Mouse (Mus musculus): ENCODE measurements around the gene H2-M10.1. TPM values are rescaled to one million over a fixed set of nuclear protein-coding genes. Genes with fewer than 3 reads are reported as not detected.

Gene H2-M10.1
- polyA plus RNA-seq, 1 experiment from 2014 or later = not detected

GRCm38 (mm10) chr17:36281521-36282245, 44.3 kb downstream of the H2-M10.1 start:
- Histone ChIP-seq H3K4me1 (no peaks in the 10 kb centered on the region), H3K4me2 (no peak overlapping the region)

DNA sequence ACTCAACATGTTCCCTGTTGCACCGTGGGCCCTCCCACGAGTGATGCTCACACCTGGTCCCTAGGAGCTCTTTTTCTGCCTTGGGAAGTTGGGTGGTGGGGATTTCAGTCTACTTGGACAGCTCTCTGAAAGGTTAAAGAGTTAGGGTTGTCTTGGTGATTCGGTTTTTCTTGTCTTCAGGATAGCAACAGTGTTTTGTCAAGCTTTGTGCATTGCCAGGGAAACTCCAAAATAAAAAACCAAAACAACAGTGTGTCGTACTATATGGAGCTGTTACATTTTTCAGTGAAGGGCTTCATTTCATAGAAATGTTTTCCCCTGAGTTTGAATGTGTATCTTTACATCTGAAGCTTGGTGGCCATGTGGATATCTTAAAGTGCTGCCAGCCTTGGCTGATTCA, 51.2 kb downstream of the H2-M10.1 start:
- H3K4me1 ChIP-seq = peaks cover 36% of the 10 kb centered on the region
- no peak overlapping the region for H3K27ac ChIP-seq
- WGBS = 89% methylated on average over 4 of the region's 4 CpGs
- H3K4me2 ChIP-seq = no peak overlapping the region
- H3K27me3 ChIP-seq = no peaks in the 10 kb centered on the region
- no peak overlapping the region for H3K4me3 ChIP-seq
- H3K9ac ChIP-seq = no peak overlapping the region
- no peak for ATAC-seq (ENCODE audit: insufficient number of reproducible peaks, insufficient read depth, low FRiP score, low TSS enrichment, low read depth)
- H3K9me3 ChIP-seq = no peaks in the 10 kb centered on the region
- peaks cover 35% of the 10 kb centered on the region for H3K36me3 ChIP-seq

More at GRCm38 (mm10) chr17:36281521-36282245, 44.3 kb downstream of the H2-M10.1 start:
- ATAC-seq (ENCODE audit: insufficient number of reproducible peaks, insufficient read depth, low FRiP score, low TSS enrichment, low read depth) = no peak
- Histone ChIP-seq H3K27me3 (no peaks in the 10 kb centered on the region), H3K36me3 (peaks cover 42% of the 10 kb centered on the region), H3K9me3 (peaks cover 8% of the 10 kb centered on the region; the same call in 1 of the 2 replicates), H3K27ac (no peak overlapping the region), H3K4me3 (no peak overlapping the region), H3K9ac (no peak overlapping the region)
- 89% methylated on average over 4 of the region's 4 CpGs for WGBS

DNA sequence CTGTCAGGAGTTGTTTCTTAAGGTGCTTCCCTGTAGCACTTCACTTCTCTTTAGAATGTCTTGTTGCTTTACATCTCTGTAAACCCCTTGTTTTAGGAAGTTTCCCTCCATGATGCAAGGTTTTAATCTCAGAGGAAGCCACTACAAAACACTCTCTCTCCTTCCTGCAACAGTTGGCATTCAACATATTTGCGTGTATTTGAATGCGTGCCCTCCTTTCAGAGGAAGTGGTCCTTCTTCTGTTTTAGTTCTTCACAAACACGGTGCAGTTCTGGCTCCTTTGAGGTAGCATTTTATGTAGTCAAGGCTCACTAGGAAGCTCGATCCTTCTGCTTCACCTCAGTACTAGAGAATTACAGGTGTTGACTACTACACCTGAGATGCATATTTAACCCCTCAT, 52.2 kb downstream of the H2-M10.1 start:
- peak overlapping the region; percentile 38; the same call in 1 of the 2 replicates for H3K9ac ChIP-seq
- H3K27me3 ChIP-seq = no peaks in the 10 kb centered on the region
- peak overlapping the region; percentile 91; the same call in 1 of the 2 replicates for H3K4me2 ChIP-seq
- 92% methylated on average over 4 of the region's 4 CpGs for WGBS
- peaks cover 32% of the 10 kb centered on the region for H3K36me3 ChIP-seq
- peaks cover 36% of the 10 kb centered on the region for H3K4me1 ChIP-seq
- no peak for ATAC-seq (ENCODE audit: insufficient number of reproducible peaks, insufficient read depth, low FRiP score, low TSS enrichment, low read depth)
- no peaks in the 10 kb centered on the region for H3K9me3 ChIP-seq
- H3K27ac ChIP-seq = no peak overlapping the region
- H3K4me3 ChIP-seq = no peak overlapping the region

Other genes starting within 250 kb of the H2-M10.1 start
- not detected in 2 replicates for gene Gm19684, start 204.5 kb downstream of the H2-M10.1 start, polyA plus RNA-seq (2015; fragmentation: Nextera tagmentation; extraction: Ambion mirVana)
- gene Gm7030, start 196.7 kb downstream of the H2-M10.1 start, polyA plus RNA-seq (2015; fragmentation: Nextera tagmentation; extraction: Ambion mirVana) = not detected in 2 replicates
- gene Gm8909, start 157.6 kb downstream of the H2-M10.1 start, polyA plus RNA-seq (2015; fragmentation: Nextera tagmentation; extraction: Ambion mirVana) = 0.26 TPM in 1 of 2 replicates, not detected in the other
- gene H2-T3, start 135.9 kb downstream of the H2-M10.1 start, polyA plus RNA-seq (2015; fragmentation: Nextera tagmentation; extraction: Ambion mirVana) = 0.80 TPM in 1 of 2 replicates, not detected in the other
- gene Rpp21, start 68.1 kb downstream of the H2-M10.1 start, polyA plus RNA-seq (2015; fragmentation: Nextera tagmentation; extraction: Ambion mirVana) = 92.3 and 118 TPM in 2 replicates
- gene Trim39, start 53.9 kb downstream of the H2-M10.1 start, polyA plus RNA-seq (2015; fragmentation: Nextera tagmentation; extraction: Ambion mirVana) = 22.4 and 25.4 TPM in 2 replicates
- 0.23 TPM in 1 of 2 replicates, not detected in the other for gene H2-M10.2, start 39.7 kb downstream of the H2-M10.1 start, polyA plus RNA-seq (2015; fragmentation: Nextera tagmentation; extraction: Ambion mirVana)
- gene H2-M10.3, start 42.3 kb upstream of the H2-M10.1 start, polyA plus RNA-seq (2015; fragmentation: Nextera tagmentation; extraction: Ambion mirVana) = not detected in 2 replicates
- not detected in 2 replicates for gene H2-M10.4, start 136.2 kb upstream of the H2-M10.1 start, polyA plus RNA-seq (2015; fragmentation: Nextera tagmentation; extraction: Ambion mirVana)
- not detected in 2 replicates for gene H2-M11, start 220.9 kb upstream of the H2-M10.1 start, polyA plus RNA-seq (2015; fragmentation: Nextera tagmentation; extraction: Ambion mirVana)